Mouse (Mus musculus): ENCODE data around the gene Armc2. TPM values are rescaled to one million over a fixed set of nuclear protein-coding genes. Genes with fewer than 3 reads are reported as not detected.

The Armc2 gene
- polyA plus RNA-seq, 1 experiment = 2.9 TPM

GRCm38 (mm10) chr10:42044574-42044973 lies 26.3 kb upstream of the Armc2 start:
- Histone ChIP-seq H3K4me1 (ENCODE audit: control insufficient read depth, insufficient read depth, low read length) (no peaks in the 10 kb centered on the region), H3K27ac (ENCODE audit: insufficient read depth, low read length) (no peak overlapping the region), H3K4me3 (ENCODE audit: insufficient read depth, low read length) (no peak overlapping the region)
- no peak for TF ChIP-seq CTCF (IDR thresholded peaks at IDR 0.05; ENCODE audit: borderline replicate concordance, insufficient read depth, low read length)
- TF ChIP-seq POLR2A (IDR thresholded peaks at IDR 0.05; ENCODE audit: low read depth, low read length) = no peak

- Histone ChIP-seq H3K4me3 (ENCODE audit: insufficient read depth, low read length) (no peak overlapping the region), H3K27ac (ENCODE audit: insufficient read depth, low read length) (no peak overlapping the region)
These were observed 25.1 kb upstream of the Armc2 start for GRCm38 (mm10) chr10:42043307-42043706.

GRCm38 (mm10) chr10:42042881-42043280 lies 24.6 kb upstream of the Armc2 start:
- TF ChIP-seq CTCF (IDR thresholded peaks at IDR 0.05; ENCODE audit: borderline replicate concordance, insufficient read depth, low read length) (no peak), POLR2A (IDR thresholded peaks at IDR 0.05; ENCODE audit: low read depth, low read length) (no peak)
- Histone ChIP-seq H3K4me1 (ENCODE audit: control insufficient read depth, insufficient read depth, low read length) (no peaks in the 10 kb centered on the region), H3K27ac (ENCODE audit: insufficient read depth, low read length) (no peak overlapping the region), H3K4me3 (ENCODE audit: insufficient read depth, low read length) (no peak overlapping the region)

More at GRCm38 (mm10) chr10:42043307-42043706, 25.1 kb upstream of the Armc2 start:
- TF ChIP-seq POLR2A (IDR thresholded peaks at IDR 0.05; ENCODE audit: low read depth, low read length) (no peak), CTCF (IDR thresholded peaks at IDR 0.05; ENCODE audit: borderline replicate concordance, insufficient read depth, low read length) (no peak)
- no peaks in the 10 kb centered on the region for H3K4me1 ChIP-seq (ENCODE audit: control insufficient read depth, insufficient read depth, low read length)

- Histone ChIP-seq H3K27ac (ENCODE audit: insufficient read depth, low read length) (no peak overlapping the region), H3K4me3 (ENCODE audit: insufficient read depth, low read length) (no peak overlapping the region), H3K4me1 (ENCODE audit: control insufficient read depth, insufficient read depth, low read length) (no peaks in the 10 kb centered on the region)
- TF ChIP-seq CTCF (IDR thresholded peaks at IDR 0.05; ENCODE audit: borderline replicate concordance, insufficient read depth, low read length) (no peak), POLR2A (IDR thresholded peaks at IDR 0.05; ENCODE audit: low read depth, low read length) (no peak)
These were observed 23.8 kb upstream of the Armc2 start for GRCm38 (mm10) chr10:42042087-42042486.

- Histone ChIP-seq H3K4me3 (ENCODE audit: insufficient read depth, low read length) (no peak overlapping the region), H3K27ac (ENCODE audit: insufficient read depth, low read length) (no peak overlapping the region), H3K4me1 (ENCODE audit: control insufficient read depth, insufficient read depth, low read length) (peaks cover 8% of the 10 kb centered on the region)
- no peak for TF ChIP-seq POLR2A (IDR thresholded peaks at IDR 0.05; ENCODE audit: low read depth, low read length)
- no peak for TF ChIP-seq CTCF (IDR thresholded peaks at IDR 0.05; ENCODE audit: borderline replicate concordance, insufficient read depth, low read length)
These were observed 20.3 kb upstream of the Armc2 start for GRCm38 (mm10) chr10:42038571-42038970.

- H3K27ac ChIP-seq (ENCODE audit: insufficient read depth, low read length) = peak overlapping the region; percentile 15
- peaks cover 11% of the 10 kb centered on the region for H3K4me1 ChIP-seq (ENCODE audit: control insufficient read depth, insufficient read depth, low read length)
- H3K4me3 ChIP-seq (ENCODE audit: insufficient read depth, low read length) = no peak overlapping the region
- TF ChIP-seq POLR2A (IDR thresholded peaks at IDR 0.05; ENCODE audit: low read depth, low read length) = no peak
- TF ChIP-seq CTCF (IDR thresholded peaks at IDR 0.05; ENCODE audit: borderline replicate concordance, insufficient read depth, low read length) = no peak
These were observed 19.1 kb upstream of the Armc2 start for GRCm38 (mm10) chr10:42037301-42037870.

- peak overlapping the region; percentile 15 for H3K27ac ChIP-seq (ENCODE audit: insufficient read depth, low read length)
- peaks cover 11% of the 10 kb centered on the region for H3K4me1 ChIP-seq (ENCODE audit: control insufficient read depth, insufficient read depth, low read length)
- TF ChIP-seq CTCF (IDR thresholded peaks at IDR 0.05; ENCODE audit: borderline replicate concordance, insufficient read depth, low read length) (no peak), POLR2A (IDR thresholded peaks at IDR 0.05; ENCODE audit: low read depth, low read length) (no peak)
- no peak overlapping the region for H3K4me3 ChIP-seq (ENCODE audit: insufficient read depth, low read length)
These were observed 18.6 kb upstream of the Armc2 start for GRCm38 (mm10) chr10:42036846-42037245.

- peaks cover 11% of the 10 kb centered on the region for H3K4me1 ChIP-seq (ENCODE audit: control insufficient read depth, insufficient read depth, low read length)
- H3K4me3 ChIP-seq (ENCODE audit: insufficient read depth, low read length) = no peak overlapping the region
- peak overlapping the region; percentile 59 for H3K27ac ChIP-seq (ENCODE audit: insufficient read depth, low read length)
- TF ChIP-seq CTCF (IDR thresholded peaks at IDR 0.05; ENCODE audit: borderline replicate concordance, insufficient read depth, low read length) (no peak), POLR2A (IDR thresholded peaks at IDR 0.05; ENCODE audit: low read depth, low read length) (no peak)
These were observed 15.3 kb upstream of the Armc2 start for GRCm38 (mm10) chr10:42033571-42033970.

GRCm38 (mm10) chr10:42031021-42031420 lies 12.8 kb upstream of the Armc2 start:
- no peak overlapping the region for H3K27ac ChIP-seq (ENCODE audit: insufficient read depth, low read length)

GRCm38 (mm10) chr10:42029502-42029901 lies 11.3 kb upstream of the Armc2 start:
- Histone ChIP-seq H3K27ac (ENCODE audit: insufficient read depth, low read length) (no peak overlapping the region), H3K4me1 (ENCODE audit: control insufficient read depth, insufficient read depth, low read length) (peaks cover 8% of the 10 kb centered on the region), H3K4me3 (ENCODE audit: insufficient read depth, low read length) (no peak overlapping the region)
- no peak for TF ChIP-seq POLR2A (IDR thresholded peaks at IDR 0.05; ENCODE audit: low read depth, low read length)
- no peak for TF ChIP-seq CTCF (IDR thresholded peaks at IDR 0.05; ENCODE audit: borderline replicate concordance, insufficient read depth, low read length)

More at GRCm38 (mm10) chr10:42031021-42031420, 12.8 kb upstream of the Armc2 start:
- no peak for TF ChIP-seq POLR2A (IDR thresholded peaks at IDR 0.05; ENCODE audit: low read depth, low read length)
- TF ChIP-seq CTCF (IDR thresholded peaks at IDR 0.05; ENCODE audit: borderline replicate concordance, insufficient read depth, low read length) = peak; percentile 81
- Histone ChIP-seq H3K4me3 (ENCODE audit: insufficient read depth, low read length) (no peak overlapping the region), H3K4me1 (ENCODE audit: control insufficient read depth, insufficient read depth, low read length) (peaks cover 8% of the 10 kb centered on the region)
